Comparison of ENCODE assay signal across 18 mouse cellular contexts in the genomic region with DNA sequence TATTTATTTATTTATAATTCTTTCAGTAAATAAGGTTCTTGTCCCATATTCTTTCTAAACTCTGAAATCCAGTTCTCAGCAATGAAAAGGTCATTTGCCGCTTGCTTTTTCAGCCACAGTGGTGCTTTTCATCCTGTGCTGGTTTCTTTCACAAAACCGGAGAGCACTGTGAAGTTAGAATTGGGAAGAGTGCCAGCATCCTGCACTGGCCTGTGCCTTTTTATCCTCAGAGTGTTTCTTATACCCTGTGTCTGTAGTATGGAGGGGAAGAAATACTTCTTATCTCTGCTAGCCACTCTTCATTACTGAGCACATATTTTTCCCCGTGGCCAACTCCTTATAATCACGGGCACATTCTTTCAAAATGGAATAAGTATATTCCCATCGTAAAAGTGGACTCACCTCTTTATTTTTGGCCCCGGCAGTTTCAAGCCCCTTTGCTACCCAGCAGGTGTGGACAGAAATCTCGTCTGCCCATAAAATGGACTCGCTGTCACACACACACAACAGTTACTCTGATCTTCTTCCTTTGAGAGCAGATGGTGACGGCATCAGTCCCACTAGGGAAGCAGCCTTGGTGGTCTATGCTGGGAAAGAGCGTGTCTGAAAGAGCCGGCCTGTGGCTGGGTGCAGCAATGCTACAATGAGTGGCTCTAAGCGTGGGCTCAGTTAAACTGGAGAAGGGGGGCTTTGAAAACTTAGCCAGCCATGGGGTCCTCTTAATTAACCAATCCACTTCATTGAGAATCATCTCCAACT.
A peak's percentile ranks its signal among the peaks of the same experiment; 100 is the strongest.
DNase-seq lines count a peak whose midpoint lies in the region; ATAC-seq and TF ChIP-seq lines count a peak whose summit lies in the region.
"Had no signal": no experiment of that assay in that cellular context is flagged by ENCODE, and none has a peak within 500 bp of the region (broad histone marks: within the 10 kb centered on the region; RNA-seq: fewer than 3 reads in every experiment).

No protein-coding gene starts in this region.

- H3K4me3 ChIP-seq in heart, embryonic 12.5 days: no peak overlapping the region
- no peak overlapping the region for H3K4me3 ChIP-seq in heart, embryonic 11.5 days (ENCODE audit: low read depth, low read length)
- no peak overlapping the region for H3K4me3 ChIP-seq in midbrain, embryonic 13.5 days (replicated peaks)
- H3K4me3 ChIP-seq in midbrain, embryonic 10.5 days: no peak overlapping the region
- H3K4me3 ChIP-seq in midbrain, embryonic 15.5 days: no peak overlapping the region
- H3K4me3 ChIP-seq: embryonic facial prominence, embryonic 15.5 days; heart, adult 2 months had no signal

- TF ChIP-seq CTCF in brain, embryonic 14.5 days (IDR thresholded peaks at IDR 0.05; ENCODE audit: borderline replicate concordance, extremely low read depth, insufficient read depth, insufficient read length): no peak

- no peak overlapping the region for H3K4me2 ChIP-seq in heart, embryonic 12.5 days
- no peak overlapping the region for H3K4me2 ChIP-seq in heart, embryonic 11.5 days
- H3K4me2 ChIP-seq in midbrain, embryonic 13.5 days (replicated peaks): no peak overlapping the region
- no peak overlapping the region for H3K4me2 ChIP-seq in midbrain, embryonic 15.5 days
- H3K4me2 ChIP-seq: embryonic facial prominence, embryonic 15.5 days had no signal

- peak; percentile 64; the same call in 1 of the 2 replicates for ATAC-seq in heart, embryonic 12.5 days (ENCODE audit: insufficient number of reproducible peaks, low FRiP score)
- no peak; the same call in 1 of the 2 replicates for ATAC-seq in heart, embryonic 11.5 days (replicated peaks; ENCODE audit: insufficient number of reproducible peaks, low FRiP score, low TSS enrichment)
- ATAC-seq in midbrain, embryonic 13.5 days: peak; percentile 55; the same call in 1 of the 2 replicates
- peak; percentile 67 for ATAC-seq in midbrain, embryonic 15.5 days (replicated peaks)
- ATAC-seq: liver, postnatal 0 days had no signal

- no peak overlapping the region for H3K27ac ChIP-seq in heart, embryonic 12.5 days (ENCODE audit: poor library complexity, severe bottlenecking)
- no peak overlapping the region for H3K27ac ChIP-seq in heart, embryonic 11.5 days (ENCODE audit: low read depth, low read length)
- H3K27ac ChIP-seq in midbrain, embryonic 13.5 days: 0 out of 2 replicates have a peak overlapping the region, but pooled peaks have one; percentile 30
- H3K27ac ChIP-seq in midbrain, embryonic 10.5 days (replicated peaks): no peak overlapping the region
- no peak overlapping the region; the same call in 1 of the 2 replicates for H3K27ac ChIP-seq in midbrain, embryonic 15.5 days
- H3K27ac ChIP-seq: embryonic facial prominence, embryonic 15.5 days; heart, adult 2 months had no signal

- no peaks in the 10 kb centered on the region for H3K9me3 ChIP-seq in heart, embryonic 12.5 days (replicated peaks)
- peaks cover 2% of the 10 kb centered on the region; the same call in 1 of the 2 replicates for H3K9me3 ChIP-seq in heart, embryonic 11.5 days (replicated peaks; ENCODE audit: control insufficient read depth, low read length)
- H3K9me3 ChIP-seq in midbrain, embryonic 13.5 days: no peaks in the 10 kb centered on the region
- H3K9me3 ChIP-seq in midbrain, embryonic 10.5 days (replicated peaks): no peaks in the 10 kb centered on the region
- H3K9me3 ChIP-seq in midbrain, embryonic 15.5 days: 0 out of 2 replicates have a peak, but pooled peaks cover 3% of the 10 kb centered on the region
- H3K9me3 ChIP-seq: embryonic facial prominence, embryonic 15.5 days had no signal

- DNase-seq in midbrain, embryonic 10.5 days (ENCODE audit: low spot score): no peak
- DNase-seq in brain, embryonic 14.5 days (ENCODE audit: low read depth): peak; percentile 75
- DNase-seq in ovary, postnatal 36 days (ENCODE audit: low spot score): no peak
- DNase-seq: adrenal gland, postnatal 25 days; cerebellum, adult 8-10 months; gastrocnemius, postnatal 10 days; heart, adult 2 months; kidney, adult 9 months; kidney, postnatal 36 days; layer of hippocampus, adult 9-11 months; liver; liver, postnatal 0 days; thymus, adult 18-20 months had no signal

- H3K27me3 ChIP-seq in heart, embryonic 12.5 days (replicated peaks): no peaks in the 10 kb centered on the region
- no peaks in the 10 kb centered on the region for H3K27me3 ChIP-seq in heart, embryonic 11.5 days (ENCODE audit: control insufficient read depth, insufficient read depth, low read length)
- no peaks in the 10 kb centered on the region for H3K27me3 ChIP-seq in midbrain, embryonic 13.5 days
- H3K27me3 ChIP-seq in midbrain, embryonic 10.5 days (ENCODE audit: low read depth, poor library complexity, severe bottlenecking): no peaks in the 10 kb centered on the region
- H3K27me3 ChIP-seq in midbrain, embryonic 15.5 days (replicated peaks): no peaks in the 10 kb centered on the region
- H3K27me3 ChIP-seq: embryonic facial prominence, embryonic 15.5 days had no signal

- H3K36me3 ChIP-seq in heart, embryonic 12.5 days: no peaks in the 10 kb centered on the region
- H3K36me3 ChIP-seq in heart, embryonic 11.5 days (ENCODE audit: control insufficient read depth, insufficient read depth, low read length): no peaks in the 10 kb centered on the region
- H3K36me3 ChIP-seq in midbrain, embryonic 13.5 days: no peaks in the 10 kb centered on the region
- no peaks in the 10 kb centered on the region for H3K36me3 ChIP-seq in midbrain, embryonic 10.5 days
- no peaks in the 10 kb centered on the region for H3K36me3 ChIP-seq in midbrain, embryonic 15.5 days (replicated peaks)
- H3K36me3 ChIP-seq: embryonic facial prominence, embryonic 15.5 days had no signal

- WGBS in heart, embryonic 12.5 days: 62% methylated on average over 12 of the region's 12 CpGs
- WGBS in heart, embryonic 11.5 days (ENCODE audit: insufficient replicate concordance): 64% methylated on average over 12 of the region's 12 CpGs
- 56% methylated on average over 12 of the region's 12 CpGs for WGBS in midbrain, embryonic 13.5 days
- WGBS in midbrain, embryonic 10.5 days: 83% methylated on average over 12 of the region's 12 CpGs
- WGBS in midbrain, embryonic 15.5 days: 49% methylated on average over 12 of the region's 12 CpGs

- H3K9ac ChIP-seq in heart, embryonic 12.5 days: no peak overlapping the region
- no peak overlapping the region for H3K9ac ChIP-seq in heart, embryonic 11.5 days (ENCODE audit: low read depth, low read length)
- H3K9ac ChIP-seq in midbrain, embryonic 13.5 days (replicated peaks): no peak overlapping the region
- no peak overlapping the region for H3K9ac ChIP-seq in midbrain, embryonic 15.5 days
- H3K9ac ChIP-seq: embryonic facial prominence, embryonic 15.5 days; liver, postnatal 0 days had no signal

- H3K4me1 ChIP-seq in heart, embryonic 12.5 days (replicated peaks): peaks cover 6% of the 10 kb centered on the region; the same call in 1 of the 2 replicates
- no peaks in the 10 kb centered on the region for H3K4me1 ChIP-seq in heart, embryonic 11.5 days (ENCODE audit: control insufficient read depth, insufficient read depth, low read length)
- H3K4me1 ChIP-seq in midbrain, embryonic 13.5 days (replicated peaks): 0 out of 2 replicates have a peak, but pooled peaks cover 6% of the 10 kb centered on the region
- no peaks in the 10 kb centered on the region for H3K4me1 ChIP-seq in midbrain, embryonic 10.5 days
- peaks cover 6% of the 10 kb centered on the region for H3K4me1 ChIP-seq in midbrain, embryonic 15.5 days
- H3K4me1 ChIP-seq: embryonic facial prominence, embryonic 15.5 days had no signal

- no peak for TF ChIP-seq POLR2A in brain, embryonic 14.5 days (IDR thresholded peaks at IDR 0.05; ENCODE audit: borderline replicate concordance, extremely low read depth, insufficient read depth, insufficient read length, poor library complexity, severe bottlenecking)
